Mouse (Mus musculus) intestine, embryonic 16.5 days (tissue): ENCODE data around the gene Cyp2s1. TPM values are rescaled to one million over a fixed set of nuclear protein-coding genes. Genes with fewer than 3 reads are reported as not detected.

ENCODE experiments used
- ATAC-seq: fragments of 200-750 bp; cut with Nextera tagmentation; 2 replicates; pipeline ENCODE4 v1.8.0; 2017; ENCODE audit warnings: moderate TSS enrichment, moderate library complexity
- H3K27ac ChIP-seq: fragments of 300-500 bp; sonication (generic); 2 replicates; pipeline ENCODE4 v1.5.1; 2014; ENCODE audit warnings: mild to moderate bottlenecking, low read length
- H3K27me3 ChIP-seq: fragments of 300-500 bp; sonication (generic); replicated peaks from 2 replicates; pipeline ENCODE4 v1.6.1; 2014; ENCODE audit warnings: low read length, control low read depth, mixed read lengths; ENCODE audit not compliant: control insufficient read depth, insufficient read depth
- H3K36me3 ChIP-seq: fragments of 300-500 bp; sonication (generic); 2 replicates; pipeline ENCODE4 v1.6.1; 2014; ENCODE audit warnings: low read length, control low read depth; ENCODE audit not compliant: control insufficient read depth, insufficient read depth
- H3K4me1 ChIP-seq: fragments of 300-500 bp; sonication (generic); 2 replicates; pipeline ENCODE4 v1.6.1; 2014; ENCODE audit warnings: low read length, control low read depth, mixed read lengths; ENCODE audit not compliant: control insufficient read depth, insufficient read depth
- H3K4me2 ChIP-seq: fragments of 300-500 bp; sonication (generic); 2 replicates; pipeline ENCODE4 v1.6.1; 2014; ENCODE audit warnings: low read depth, low read length, control low read depth
- H3K4me3 ChIP-seq: fragments of 300-500 bp; sonication (generic); 2 replicates; pipeline ENCODE4 v1.5.1; 2014; ENCODE audit warnings: mild to moderate bottlenecking, low read length
- H3K9ac ChIP-seq: fragments of 300-500 bp; sonication (generic); 2 replicates; pipeline ENCODE4 v1.6.1; 2014; ENCODE audit warnings: low read depth, low read length
- H3K9me3 ChIP-seq: fragments of 300-500 bp; sonication (generic); 2 replicates; pipeline ENCODE4 v1.6.1; 2016; ENCODE audit warnings: low read length, control low read depth; ENCODE audit not compliant: control insufficient read depth
- WGBS: fragments of 180-500 bp; shearing (Covaris S2); extraction: QIAGEN DNeasy Blood & Tissue Kit; methylation state at CpG from one replicate; pipeline ENCODE4 v1.1.7; 2014; 5-methylcytosine and 5-hydroxymethylcytosine counted together
- polyA plus RNA-seq: library from polyadenylated mRNA; unstranded; fragments of >200 nt; fragmentation: Nextera tagmentation; extraction: Ambion mirVana; gene quantifications from 2 replicates; pipeline ENCODE4 v1.2.1, GENCODE M21; 2015

Cyp2s1 gene
- 39.1 and 41.3 TPM in 2 replicates for polyA plus RNA-seq

GRCm38 (mm10) chr7:25816241-25816919 is at the start of gene Cyp2s1:
Cyp2s1 (minus strand) TSS chr7:25816913.
- peaks cover 9% of the 10 kb centered on the region for H3K4me1 ChIP-seq
- H3K36me3 ChIP-seq, result no peaks in the 10 kb centered on the region
- H3K27me3 ChIP-seq, result no peaks in the 10 kb centered on the region
- peak within 1 kb of the TSS; percentile 95 for H3K4me2 ChIP-seq
- H3K27ac ChIP-seq, result peak within 1 kb of the TSS; percentile 91
- peak within 1 kb of the TSS; percentile 69 for H3K4me3 ChIP-seq
- H3K9me3 ChIP-seq, result no peaks in the 10 kb centered on the region
- peak; percentile 96 for ATAC-seq
- H3K9ac ChIP-seq, result peak within 1 kb of the TSS; percentile 82
- WGBS, result 1% methylated on average over 40 of the region's 40 CpGs

DNA sequence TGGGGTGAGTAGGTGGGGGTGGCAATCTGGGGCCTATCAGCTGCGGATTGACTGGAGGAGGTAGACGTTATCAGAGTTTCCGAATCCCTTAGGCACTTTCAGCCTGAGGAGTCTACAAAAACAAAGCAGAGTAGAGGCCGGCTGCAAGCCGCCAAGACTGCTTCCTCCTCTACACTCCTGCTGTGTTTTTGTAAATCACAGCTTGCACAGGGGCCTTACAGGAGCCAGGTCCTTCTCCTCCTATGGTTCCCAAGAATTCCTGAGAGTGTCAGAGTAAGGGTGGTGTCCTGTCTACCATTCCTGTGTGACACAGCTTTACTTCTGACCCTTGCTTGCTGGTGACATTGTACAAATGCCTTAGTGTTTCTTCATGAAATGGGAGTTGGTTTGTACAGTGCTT is 48.1 kb upstream of the Cyp2s1 start:
- WGBS, result 50% methylated on average over 5 of the region's 5 CpGs
- H3K9ac ChIP-seq, result no peak overlapping the region
- H3K27ac ChIP-seq, result no peak overlapping the region

DNA sequence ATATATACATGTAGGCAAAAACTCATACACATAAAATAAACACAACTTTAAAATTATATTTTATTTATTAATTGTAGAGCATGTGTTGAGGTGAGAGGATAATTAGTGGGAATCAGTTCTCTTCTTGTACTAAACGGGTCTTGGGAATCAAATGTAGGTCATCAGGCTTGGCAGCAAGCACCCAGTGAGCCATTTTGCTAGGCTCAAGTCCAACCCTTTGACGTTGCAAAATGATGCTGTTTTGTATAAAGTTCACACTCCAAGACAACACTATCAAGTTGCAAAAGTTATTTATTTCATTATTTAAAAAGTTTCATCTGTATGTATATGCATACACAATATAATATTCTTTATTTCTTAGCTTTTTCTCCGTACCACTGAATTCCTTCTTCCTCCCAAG is 47.0 kb upstream of the Cyp2s1 start:
- Histone ChIP-seq H3K4me1 (no peaks in the 10 kb centered on the region), H3K4me2 (no peak overlapping the region), H3K9me3 (no peaks in the 10 kb centered on the region), H3K36me3 (no peaks in the 10 kb centered on the region), H3K9ac (no peak overlapping the region), H3K27me3 (no peaks in the 10 kb centered on the region), H3K27ac (no peak overlapping the region), H3K4me3 (no peak overlapping the region)
- 79% methylated on average over 3 of the region's 3 CpGs for WGBS
- no peak for ATAC-seq

More for the DNA sequence above, 48.1 kb upstream of the Cyp2s1 start:
- H3K36me3 ChIP-seq, result no peaks in the 10 kb centered on the region
- H3K4me1 ChIP-seq, result no peaks in the 10 kb centered on the region
- ATAC-seq, result no peak
- H3K9me3 ChIP-seq, result no peaks in the 10 kb centered on the region
- no peak overlapping the region for H3K4me2 ChIP-seq
- H3K4me3 ChIP-seq, result no peak overlapping the region
- no peaks in the 10 kb centered on the region for H3K27me3 ChIP-seq

GRCm38 (mm10) chr7:25862365-25862764 is 45.7 kb upstream of the Cyp2s1 start:
- Histone ChIP-seq H3K4me1 (no peaks in the 10 kb centered on the region), H3K9ac (no peak overlapping the region), H3K4me3 (no peak overlapping the region), H3K27me3 (no peaks in the 10 kb centered on the region), H3K36me3 (no peaks in the 10 kb centered on the region), H3K27ac (no peak overlapping the region), H3K4me2 (no peak overlapping the region), H3K9me3 (no peaks in the 10 kb centered on the region)
- peak; percentile 38; the same call in 1 of the 2 replicates for ATAC-seq
- WGBS, result 30% methylated on average over 2 of the region's 2 CpGs

- H3K4me2 ChIP-seq, result peak overlapping the region; percentile 15; the same call in 1 of the 2 replicates
- H3K4me3 ChIP-seq, result no peak overlapping the region
- H3K9ac ChIP-seq, result no peak overlapping the region
- no peaks in the 10 kb centered on the region for H3K4me1 ChIP-seq
- WGBS, result 28% methylated on average over 9 of the region's 9 CpGs
- no peak overlapping the region for H3K27ac ChIP-seq
- no peaks in the 10 kb centered on the region for H3K27me3 ChIP-seq
- no peaks in the 10 kb centered on the region for H3K36me3 ChIP-seq
- 0 out of 2 replicates have a peak, but pooled peaks have one; percentile 46 for ATAC-seq
- H3K9me3 ChIP-seq, result no peaks in the 10 kb centered on the region
Measured at GRCm38 (mm10) chr7:25859962-25860870, 43.5 kb upstream of the Cyp2s1 start.

DNA sequence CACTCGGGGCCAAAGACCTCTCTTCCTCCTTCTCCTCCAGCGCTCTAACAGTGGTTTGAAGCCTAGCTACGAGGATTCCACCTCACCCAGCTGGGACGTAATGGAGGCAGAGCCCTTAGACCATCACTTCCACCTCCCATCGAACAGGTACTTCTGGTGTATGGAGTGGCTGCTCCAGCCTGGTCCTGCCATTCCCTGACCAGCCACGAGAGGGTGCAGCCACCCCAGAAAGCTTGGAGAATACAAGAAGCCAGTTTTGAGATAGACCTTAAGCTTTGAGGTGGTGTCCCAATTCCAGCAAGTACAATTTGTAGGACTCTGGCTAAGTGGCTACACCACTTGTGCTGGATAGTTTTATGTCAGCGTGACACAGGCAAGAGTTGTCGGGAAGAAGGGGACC is 38.4 kb upstream of the Cyp2s1 start:
- Histone ChIP-seq H3K4me3 (no peak overlapping the region), H3K36me3 (no peaks in the 10 kb centered on the region), H3K4me1 (no peaks in the 10 kb centered on the region), H3K9ac (no peak overlapping the region), H3K9me3 (no peaks in the 10 kb centered on the region), H3K27ac (no peak overlapping the region), H3K27me3 (no peaks in the 10 kb centered on the region), H3K4me2 (no peak overlapping the region)
- no peak; the same call in 1 of the 2 replicates for ATAC-seq
- WGBS, result 29% methylated on average over 8 of the region's 8 CpGs

- Histone ChIP-seq H3K9ac (peak overlapping the region; percentile 72), H3K27me3 (no peaks in the 10 kb centered on the region), H3K4me3 (peak overlapping the region; percentile 60), H3K36me3 (no peaks in the 10 kb centered on the region), H3K4me1 (peaks cover 9% of the 10 kb centered on the region; the same call in 1 of the 2 replicates), H3K9me3 (no peaks in the 10 kb centered on the region), H3K27ac (no peak overlapping the region), H3K4me2 (peak overlapping the region; percentile 67)
- WGBS, result 21% methylated on average over 11 of the region's 11 CpGs
- peak; percentile 66 for ATAC-seq
Measured at GRCm38 (mm10) chr7:25848444-25848812, 31.7 kb upstream of the Cyp2s1 start.

- Histone ChIP-seq H3K4me1 (peaks cover 9% of the 10 kb centered on the region; the same call in 1 of the 2 replicates), H3K9me3 (no peaks in the 10 kb centered on the region), H3K4me2 (peak overlapping the region; percentile 67), H3K4me3 (peak overlapping the region; percentile 60), H3K9ac (peak overlapping the region; percentile 72), H3K36me3 (no peaks in the 10 kb centered on the region), H3K27me3 (no peaks in the 10 kb centered on the region), H3K27ac (no peak overlapping the region)
- WGBS, result 14% methylated on average over 13 of the region's 13 CpGs
- peak; percentile 89 for ATAC-seq
Measured at GRCm38 (mm10) chr7:25847722-25848443, 31.2 kb upstream of the Cyp2s1 start.

- Histone ChIP-seq H3K27me3 (no peaks in the 10 kb centered on the region), H3K36me3 (no peaks in the 10 kb centered on the region), H3K9me3 (no peaks in the 10 kb centered on the region), H3K27ac (no peak overlapping the region), H3K4me3 (no peak overlapping the region), H3K9ac (no peak overlapping the region), H3K4me1 (peaks cover 9% of the 10 kb centered on the region; the same call in 1 of the 2 replicates), H3K4me2 (no peak overlapping the region)
- WGBS, result 44% methylated on average over 3 of the region's 3 CpGs
- no peak; the same call in 1 of the 2 replicates for ATAC-seq
Measured at GRCm38 (mm10) chr7:25844885-25845284, 28.2 kb upstream of the Cyp2s1 start.
